ENCODE assay signal across 8 mouse cellular contexts in genomic region chr19:6241274-6242107, GRCm38 (mm10). TPM values are rescaled to one million over a fixed set of nuclear protein-coding genes. Genes with fewer than 3 reads are reported as not detected.
DNase-seq lines count a peak whose midpoint lies in the region; ATAC-seq and TF ChIP-seq lines count a peak whose summit lies in the region.

Atg2a (plus strand) TSS chr19:6241668.

- 0% methylated on average over 55 of the region's 55 CpGs for WGBS in forebrain, embryonic 16.5 days
- under 1% methylated on average over 55 of the region's 55 CpGs for WGBS in lung, embryonic 14.5 days
- under 1% methylated on average over 55 of the region's 55 CpGs for WGBS in olfactory bulb, adult 2 months
- under 1% methylated on average over 55 of the region's 55 CpGs for WGBS in thymus, adult 2 months

- peaks cover 34% of the 10 kb centered on the region for H3K36me3 ChIP-seq in G1E (replicated peaks)
- H3K36me3 ChIP-seq in forebrain, embryonic 16.5 days (ENCODE audit: control insufficient read depth, insufficient read depth) = peaks cover 5% of the 10 kb centered on the region; the same call in 1 of the 2 replicates
- H3K36me3 ChIP-seq in lung, embryonic 14.5 days (ENCODE audit: insufficient read depth) = peaks cover 25% of the 10 kb centered on the region; the same call in 1 of the 2 replicates
- peaks cover 11% of the 10 kb centered on the region for H3K36me3 ChIP-seq in thymus, adult 2 months (ENCODE audit: control insufficient read depth, insufficient read depth, low read length)

- peak within 1 kb of the TSS; percentile 59 for H3K27ac ChIP-seq in forebrain, embryonic 16.5 days (ENCODE audit: low read length)
- H3K27ac ChIP-seq in layer of hippocampus, adult 2 months = peak within 1 kb of the TSS; percentile 93
- H3K27ac ChIP-seq in lung, embryonic 14.5 days (ENCODE audit: low read depth) = peak within 1 kb of the TSS; percentile 76
- 0 out of 2 replicates have a peak within 1 kb of the TSS, but pooled peaks have one; percentile 7 for H3K27ac ChIP-seq in olfactory bulb, adult 2 months (ENCODE audit: insufficient read depth, low read depth, low read length)
- peak within 1 kb of the TSS; percentile 76 for H3K27ac ChIP-seq in thymus, adult 2 months (ENCODE audit: control insufficient read depth, insufficient read depth, low read length)

- peak; percentile 85 for TF ChIP-seq POLR2A in olfactory bulb, adult 2 months (IDR thresholded peaks at IDR 0.05; ENCODE audit: insufficient read depth, low read depth, low read length)
- TF ChIP-seq POLR2A in thymus, adult 2 months (IDR thresholded peaks at IDR 0.05; ENCODE audit: control insufficient read depth, extremely low read depth, insufficient read depth, low read length, poor library complexity) = peak; percentile 77; the same call in 1 of the 2 replicates

- H3K9ac ChIP-seq in forebrain, embryonic 16.5 days (replicated peaks; ENCODE audit: low read depth, low read length) = peak within 1 kb of the TSS; percentile 86
- H3K9ac ChIP-seq in lung, embryonic 14.5 days = peak within 1 kb of the TSS; percentile 91

- peak; percentile 93 for ATAC-seq in G1E (ENCODE audit: extremely low read depth, insufficient number of reproducible peaks, low FRiP score, poor library complexity, severe bottlenecking)
- ATAC-seq in forebrain, embryonic 16.5 days = peak; percentile 95
- ATAC-seq in lung, embryonic 14.5 days (ENCODE audit: insufficient read depth) = peak; percentile 95

- peak; percentile 97 for DNase-seq in G1E (ENCODE audit: low spot score)
- DNase-seq in cerebellum, adult 18-20 months = peak; percentile 98 to 99
- DNase-seq in heart, postnatal 36 days = peak; percentile 97
- peak; percentile 98 for DNase-seq in layer of hippocampus, adult 2 months (ENCODE audit: low spot score in 2 of 2)
- peak; percentile 100 for DNase-seq in lung, embryonic 14.5 days
- DNase-seq in thymus, adult 2 months = peak; percentile 98

- H3K4me2 ChIP-seq in forebrain, embryonic 16.5 days (ENCODE audit: low read length) = peak within 1 kb of the TSS; percentile 82
- peak within 1 kb of the TSS; percentile 82 for H3K4me2 ChIP-seq in lung, embryonic 14.5 days

- no peaks in the 10 kb centered on the region; the same call in 1 of the 2 replicates for H3K27me3 ChIP-seq in G1E (ENCODE audit: insufficient read depth, low read length)
- H3K27me3 ChIP-seq in forebrain, embryonic 16.5 days (replicated peaks; ENCODE audit: control insufficient read depth, insufficient read depth, low read length) = no peaks in the 10 kb centered on the region
- H3K27me3 ChIP-seq in lung, embryonic 14.5 days (ENCODE audit: insufficient read depth, low read length) = no peaks in the 10 kb centered on the region
- H3K27me3 ChIP-seq in thymus, adult 2 months (ENCODE audit: control insufficient read depth, insufficient read depth, low read length) = no peaks in the 10 kb centered on the region

- peak within 1 kb of the TSS; percentile 91 for H3K4me3 ChIP-seq in G1E (ENCODE audit: low read depth, low read length)
- peak within 1 kb of the TSS; percentile 75 for H3K4me3 ChIP-seq in forebrain, embryonic 16.5 days (replicated peaks; ENCODE audit: low read length)
- H3K4me3 ChIP-seq in layer of hippocampus, adult 2 months = peak within 1 kb of the TSS; percentile 95
- peak within 1 kb of the TSS; percentile 87 for H3K4me3 ChIP-seq in lung, embryonic 14.5 days (ENCODE audit: low read depth, low read length)
- H3K4me3 ChIP-seq in olfactory bulb, adult 2 months (ENCODE audit: insufficient read depth, low read depth, low read length) = peak within 1 kb of the TSS; percentile 70
- H3K4me3 ChIP-seq in thymus, adult 2 months (ENCODE audit: control insufficient read depth, insufficient read depth, low read length) = peak within 1 kb of the TSS; percentile 86

- H3K4me1 ChIP-seq in G1E (ENCODE audit: insufficient read depth, low read depth, low read length) = peaks cover 49% of the 10 kb centered on the region
- peaks cover 16% of the 10 kb centered on the region for H3K4me1 ChIP-seq in forebrain, embryonic 16.5 days (replicated peaks; ENCODE audit: control insufficient read depth, insufficient read depth, low read length)
- peaks cover 11% of the 10 kb centered on the region for H3K4me1 ChIP-seq in lung, embryonic 14.5 days (ENCODE audit: insufficient read depth)
- H3K4me1 ChIP-seq in olfactory bulb, adult 2 months (ENCODE audit: control insufficient read depth, insufficient read depth, low read length) = peaks cover 10% of the 10 kb centered on the region
- H3K4me1 ChIP-seq in thymus, adult 2 months (replicated peaks; ENCODE audit: control insufficient read depth, insufficient read depth, low read length) = peaks cover 14% of the 10 kb centered on the region

- intact Hi-C loops in heart, postnatal 36 days (cut with DNase I) = loop anchor here (5.0 kb wide), 1 partner anchor 179 kb away; the partner anchor contains the start of gene Znhit2

- no peaks in the 10 kb centered on the region for H3K9me3 ChIP-seq in G1E (replicated peaks)
- no peaks in the 10 kb centered on the region for H3K9me3 ChIP-seq in forebrain, embryonic 16.5 days (ENCODE audit: control insufficient read depth, low read length)
- no peaks in the 10 kb centered on the region for H3K9me3 ChIP-seq in lung, embryonic 14.5 days (ENCODE audit: low read depth, low read length)

- TF ChIP-seq CTCF in G1E (IDR thresholded peaks at IDR 0.05; ENCODE audit: low read depth, low read length) = no peak
- TF ChIP-seq CTCF in layer of hippocampus, adult 2 months (conservative IDR thresholded peaks at IDR 0.05) = peak; percentile 24; the same call in 1 of the 2 replicates
- TF ChIP-seq CTCF in lung, embryonic 14.5 days (IDR thresholded peaks at IDR 0.05; ENCODE audit: low read depth) = no peak
- TF ChIP-seq CTCF in olfactory bulb, adult 2 months (IDR thresholded peaks at IDR 0.05; ENCODE audit: insufficient read depth, low read depth, low read length) = peak; percentile 30; the same call in 1 of the 2 replicates
- no peak; the same call in 1 of the 2 replicates for TF ChIP-seq CTCF in thymus, adult 2 months (IDR thresholded peaks at IDR 0.05; ENCODE audit: borderline replicate concordance, control insufficient read depth, extremely low read depth, insufficient read depth, low read length, poor library complexity)

RNA-seq across cellular contexts. Expression of gene Atg2a, which starts in this region (rescaled TPM):
- 18.4 and 31.8 TPM in 2 replicates for total RNA-seq in G1E (2014; fragmentation: Nextera tagmentation)
- total RNA-seq in G1E (2017) = 7.0 and 9.4 TPM in 2 replicates
- polyA plus RNA-seq in G1E (2012) = 44.4 and 45.0 TPM in 2 replicates
- 11.2 and 13.1 TPM in 2 replicates for polyA plus RNA-seq in forebrain, embryonic 16.5 days (2015; fragmentation: Nextera tagmentation; extraction: Ambion mirVana)
- 10 to 100 TPM; 24.5 to 25.9 TPM for total RNA-seq in heart, postnatal 36 days (2021)
- total RNA-seq in layer of hippocampus, adult 2 months (2021) = 10 to 100 TPM; 32.5 to 39.0 TPM
- polyA plus RNA-seq in lung, embryonic 14.5 days (2014; fragmentation: Nextera tagmentation; extraction: Ambion mirVana) = 11.9 and 13.0 TPM in 2 replicates
- not detected in 2 replicates for polyA plus RNA-seq in olfactory bulb, adult 2 months (2012; ENCODE audit: insufficient read depth, insufficient read length, low replicate concordance, missing spikeins)
- polyA plus RNA-seq in thymus, adult 2 months (2012; rRNA removed) = 82.4 and 90.3 TPM in 2 replicates

Comparison
In these comparisons a context has a peak if more than half of its experiments do, and no peak if none do; other contexts are left out.
1. Peak in every context shown above with its lines: DNase-seq, ATAC-seq, H3K4me3 ChIP-seq and H3K27ac ChIP-seq.
2. CTCF ChIP-seq: peak in layer of hippocampus, adult 2 months (single experiment) and olfactory bulb, adult 2 months (single experiment); none in G1E (single experiment), lung, embryonic 14.5 days (single experiment) and thymus, adult 2 months (single experiment).
3. H3K27ac ChIP-seq: peak in every context shown above with its lines; median percentile 93 in layer of hippocampus, adult 2 months; 76 in lung, embryonic 14.5 days; 76 in thymus, adult 2 months; 59 in forebrain, embryonic 16.5 days; 7 in olfactory bulb, adult 2 months.